Mouse (Mus musculus) cortical plate, adult 2 months (tissue): ENCODE data around the gene Aff1.

Experiments used
- CTCF ChIP-seq: fragments of 200-500 bp; IDR thresholded peaks from 2 replicates; pipeline ENCODE4 v1.5.1; 2011; ENCODE audit warnings: mild to moderate bottlenecking, control low read depth, low read length; ENCODE audit not compliant: insufficient read depth; ENCODE audit errors: extremely low read depth
- POLR2A ChIP-seq: fragments of 200-500 bp; IDR thresholded peaks from 2 replicates; pipeline ENCODE4 v1.6.1; 2011; ENCODE audit warnings: mild to moderate bottlenecking, low read length, control low read depth; ENCODE audit not compliant: insufficient read depth; ENCODE audit errors: extremely low read depth

DNA sequence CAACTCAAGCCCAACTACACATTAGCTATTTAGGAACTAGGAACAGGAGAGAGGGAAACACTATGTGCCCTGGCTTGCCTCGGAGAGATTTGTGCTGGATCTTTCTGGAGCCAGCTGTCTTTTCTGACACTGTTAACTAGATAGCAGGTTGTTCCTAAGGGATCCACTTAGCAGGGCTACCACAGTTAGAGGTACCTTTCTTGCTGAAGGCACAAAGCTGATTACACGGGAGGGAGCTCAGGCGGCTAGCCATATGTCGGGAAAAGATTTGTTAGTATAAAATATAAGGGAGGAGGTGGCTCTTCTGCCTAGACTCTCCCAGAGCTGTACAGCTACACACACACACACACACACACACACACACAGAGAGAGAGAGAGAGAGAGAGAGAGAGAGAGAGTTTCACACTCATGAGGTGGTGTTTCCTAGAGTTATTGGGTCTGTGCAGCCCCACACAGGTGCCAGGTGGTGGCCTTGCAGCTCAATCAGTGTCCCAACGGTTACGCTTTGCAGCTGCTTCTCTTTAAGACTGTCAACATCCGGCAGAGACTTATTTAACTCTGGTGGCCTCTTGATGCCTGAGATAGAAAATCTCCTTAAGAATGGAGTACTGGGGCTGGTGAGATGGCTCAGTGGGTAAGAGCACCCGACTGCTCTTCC, 34.2 kb downstream of the Aff1 start:
- no peak for TF ChIP-seq CTCF
- TF ChIP-seq POLR2A: no peak
